Mouse (Mus musculus) liver, embryonic 14.5 days (tissue): ENCODE data around the gene Thrap3. TPM values are rescaled to one million over a fixed set of nuclear protein-coding genes. Genes with fewer than 3 reads are reported as not detected.

Experiments
- ATAC-seq: fragments of 200-750 bp; cut with Nextera tagmentation; 2 replicates; pipeline ENCODE4 v1.8.0; 2017; ENCODE audit warnings: moderate number of reproducible peaks, mild to moderate bottlenecking, moderate library complexity; ENCODE audit not compliant: insufficient read depth
- DNase-seq, 3 experiments: peaks; one replicate each; pipeline ENCODE4 v3.0.0-alpha.2; 2012 to 2013; ENCODE audit warnings: low read depth in 3 of 3, low spot score in 3 of 3
- H3K27ac ChIP-seq: fragments of 300-500 bp; sonication (generic); 2 replicates; pipeline ENCODE4 v1.5.1; 2014; ENCODE audit warnings: moderate library complexity, mild to moderate bottlenecking, control low read depth, inconsistent platforms
- H3K27me3 ChIP-seq: fragments of 300-500 bp; sonication (generic); 2 replicates; pipeline ENCODE4 v1.6.1; 2014; ENCODE audit warnings: mild to moderate bottlenecking, low read length, moderate library complexity; ENCODE audit not compliant: control insufficient read depth, insufficient read depth
- H3K36me3 ChIP-seq: fragments of 300-500 bp; sonication (generic); replicated peaks from 2 replicates; pipeline ENCODE4 v1.6.1; 2014; ENCODE audit warnings: low read depth; ENCODE audit not compliant: control insufficient read depth, insufficient read depth
- H3K4me1 ChIP-seq, 2 experiments: fragments of 200-500 bp in 1 of 2; fragments of 300-500 bp in 1 of 2; sonication (generic) in 1 of 2; replicated peaks; 2 replicates each; pipeline ENCODE4 v1.6.1; 2012 to 2014; ENCODE audit warnings: antibody characterized with exemption in 1 of 2, inconsistent platforms in 1 of 2, low read length in 1 of 2; ENCODE audit not compliant: control insufficient read depth in 2 of 2, insufficient read depth in 2 of 2
- H3K4me2 ChIP-seq: fragments of 300-500 bp; sonication (generic); 2 replicates; pipeline ENCODE4 v1.6.1; 2014; ENCODE audit warnings: low read depth, mild to moderate bottlenecking, control low read depth, moderate library complexity
- H3K4me3 ChIP-seq, 2 experiments: fragments of 200-500 bp in 1 of 2; fragments of 300-500 bp in 1 of 2; sonication (generic) in 1 of 2; 2 replicates each; pipeline ENCODE4 v1.5.1; 2012 to 2014; ENCODE audit warnings: low read depth in 2 of 2, low read length in 2 of 2, mild to moderate bottlenecking in 2 of 2, control low read depth in 1 of 2, inconsistent platforms in 1 of 2, moderate library complexity in 1 of 2; ENCODE audit not compliant: insufficient read depth in 1 of 2
- H3K9ac ChIP-seq: fragments of 300-500 bp; sonication (generic); replicated peaks from 2 replicates; pipeline ENCODE4 v1.6.1; 2014; ENCODE audit warnings: mild to moderate bottlenecking, control low read depth, moderate library complexity
- H3K9me3 ChIP-seq: fragments of 300-500 bp; sonication (generic); 2 replicates; pipeline ENCODE4 v1.6.1; 2016; ENCODE audit warnings: low read length, mixed read lengths; ENCODE audit not compliant: control insufficient read depth
- CTCF ChIP-seq: IDR thresholded peaks from 2 replicates; pipeline ENCODE4 v1.5.1; 2016; ENCODE audit warnings: antibody characterized with exemption, low read depth, control low read depth
- EP300 ChIP-seq: IDR thresholded peaks from 2 replicates; pipeline ENCODE4 v1.6.1; 2016; ENCODE audit warnings: antibody characterized with exemption, low read depth
- WGBS: fragments of 180-500 bp; shearing (Covaris S2); extraction: QIAGEN DNeasy Blood & Tissue Kit; methylation state at CpG from one replicate; pipeline ENCODE4 v1.1.7; 2014; ENCODE audit not compliant: insufficient replicate concordance; 5-methylcytosine and 5-hydroxymethylcytosine counted together
- polyA plus RNA-seq, 2 experiments: library from polyadenylated mRNA; depleted of rRNA in 1 of 2; stranded (reverse) in 1 of 2; unstranded in 1 of 2; fragments of >200 nt; fragmentation: Nextera tagmentation in 1 of 2; extraction: Ambion mirVana in 1 of 2; gene quantifications; 2 replicates each; pipeline versions ENCODE4 v1.2.1 to v1.2.3; 2012 to 2014

Thrap3 gene
- polyA plus RNA-seq, 2 experiments = 62.6 to 77.9 TPM

DNA sequence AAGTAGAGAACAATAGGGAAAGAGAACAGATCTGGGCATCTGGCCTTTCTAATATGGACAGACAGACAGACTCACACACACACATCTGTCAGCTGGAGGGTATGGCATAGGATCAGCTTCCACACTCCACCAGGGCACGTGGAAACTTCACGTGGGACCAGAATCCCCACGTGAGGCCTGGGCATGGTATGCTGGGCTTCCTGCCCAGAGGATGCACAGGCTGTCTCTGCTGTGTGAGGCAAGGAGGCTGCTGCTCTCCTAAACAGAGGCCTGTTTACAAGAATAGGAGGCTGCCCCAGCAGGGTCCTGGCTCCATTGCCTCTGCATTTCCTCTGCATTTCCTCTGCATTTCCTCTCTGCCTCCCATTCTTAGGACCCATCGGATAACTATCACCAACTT is 67.9 kb downstream of the Thrap3 start:
- Histone ChIP-seq H3K4me2 (no peak overlapping the region), H3K4me1 (peaks cover 0 to 7% of the 10 kb centered on the region in 2 experiments; a peak in 2 of 4 replicates), H3K4me3 (no peak overlapping the region), H3K9ac (no peak overlapping the region), H3K27ac (no peak overlapping the region), H3K27me3 (no peaks in the 10 kb centered on the region), H3K9me3 (no peaks in the 10 kb centered on the region), H3K36me3 (no peaks in the 10 kb centered on the region; the same call in 1 of the 2 replicates)
- TF ChIP-seq CTCF (no peak), EP300 (no peak)
- ATAC-seq = no peak
- DNase-seq = no peak
- WGBS = 74% methylated on average over 4 of the region's 4 CpGs

DNA sequence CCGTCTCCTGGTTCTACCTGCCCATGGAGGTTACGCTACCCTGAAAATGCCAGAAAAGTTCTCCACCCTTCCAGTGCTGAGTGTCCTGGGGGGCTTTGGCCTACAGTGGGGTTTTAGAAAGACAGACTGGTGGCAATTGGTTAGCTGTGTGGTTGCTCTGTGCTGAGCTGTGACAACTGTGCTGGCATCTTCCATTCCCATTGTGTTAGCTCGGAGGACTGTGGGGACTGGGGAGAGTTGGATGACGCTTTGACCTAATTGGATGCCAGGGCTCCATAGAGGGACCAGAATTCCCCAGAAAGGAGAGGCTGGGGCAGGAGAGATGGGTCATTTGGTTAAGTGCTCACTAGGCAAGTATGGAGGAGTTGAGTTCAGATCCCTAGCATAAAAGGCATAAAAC is 68.3 kb downstream of the Thrap3 start:
- WGBS = 86% methylated on average over 4 of the region's 4 CpGs
- no peak overlapping the region for H3K4me3 ChIP-seq
- peaks cover 3% of the 10 kb centered on the region for H3K36me3 ChIP-seq
- TF ChIP-seq CTCF = no peak
- no peak for TF ChIP-seq EP300
- no peak overlapping the region for H3K4me2 ChIP-seq
- no peaks in the 10 kb centered on the region for H3K27me3 ChIP-seq
- no peak overlapping the region for H3K9ac ChIP-seq
- DNase-seq = no peak
- H3K4me1 ChIP-seq = peaks cover 0 to 7% of the 10 kb centered on the region in 2 experiments; a peak in 2 of 4 replicates
- no peak overlapping the region for H3K27ac ChIP-seq
- H3K9me3 ChIP-seq = no peaks in the 10 kb centered on the region
- ATAC-seq = no peak

- Histone ChIP-seq H3K27ac (no peak overlapping the region), H3K4me1 (peaks cover 0 to 7% of the 10 kb centered on the region in 2 experiments; a peak in 2 of 4 replicates), H3K4me3 (no peak overlapping the region), H3K9ac (no peak overlapping the region), H3K9me3 (no peaks in the 10 kb centered on the region), H3K4me2 (no peak overlapping the region), H3K36me3 (peaks cover 7% of the 10 kb centered on the region), H3K27me3 (no peaks in the 10 kb centered on the region)
- ATAC-seq (no peak), DNase-seq (no peak)
- 71% methylated on average over 6 of the region's 6 CpGs for WGBS
- TF ChIP-seq CTCF = no peak
Observed at GRCm38 (mm10) chr4:126132636-126133264, 69.8 kb downstream of the Thrap3 start.

DNA sequence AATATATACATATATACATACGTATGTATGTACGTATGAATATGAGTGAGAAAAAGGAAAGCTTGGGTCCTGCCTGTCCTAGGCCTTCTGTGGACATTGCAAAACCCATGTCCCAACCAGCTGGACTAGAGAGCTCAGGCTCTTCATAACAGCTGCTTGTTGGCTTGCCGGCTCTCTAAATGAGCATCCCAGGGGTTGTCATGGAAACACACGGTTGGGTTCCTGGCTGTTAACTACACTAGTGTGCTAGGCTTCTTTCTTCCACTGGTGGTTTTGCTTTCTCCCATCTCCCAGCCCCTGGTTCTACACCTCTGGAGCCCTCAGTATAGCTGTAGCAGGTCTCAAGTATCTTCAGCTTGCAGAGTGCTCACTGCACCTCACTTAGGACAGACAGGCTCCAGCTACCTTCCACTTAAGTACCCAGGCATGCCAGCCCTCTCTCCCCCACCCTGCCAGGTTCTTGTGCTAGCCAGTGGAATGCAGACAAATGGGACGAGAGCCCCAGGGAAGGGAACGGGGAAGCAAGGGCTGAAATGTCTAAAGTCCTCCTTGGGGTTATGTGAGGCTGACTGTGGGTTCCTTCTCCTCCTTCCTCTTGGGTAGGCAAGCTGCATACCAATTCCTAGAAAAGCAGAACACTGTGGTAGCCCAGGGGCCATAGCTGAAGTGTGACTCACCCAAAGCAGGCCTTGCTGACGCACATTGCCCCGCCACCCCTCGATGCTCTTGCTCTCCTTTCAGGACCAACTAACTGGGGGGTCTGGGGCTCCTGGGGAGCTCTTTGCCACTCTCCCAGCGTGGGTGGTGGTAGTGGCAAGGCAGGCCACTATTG is 71.1 kb downstream of the Thrap3 start:
- H3K36me3 ChIP-seq = peaks cover 7% of the 10 kb centered on the region
- H3K4me3 ChIP-seq = no peak overlapping the region
- H3K9ac ChIP-seq = no peak overlapping the region
- TF ChIP-seq CTCF (no peak), EP300 (no peak)
- no peak overlapping the region for H3K4me2 ChIP-seq
- 59% methylated on average over 10 of the region's 10 CpGs for WGBS
- ATAC-seq (no peak), DNase-seq (no peak)
- H3K9me3 ChIP-seq = no peaks in the 10 kb centered on the region
- peaks cover 0 to 7% of the 10 kb centered on the region in 2 experiments; a peak in 2 of 4 replicates for H3K4me1 ChIP-seq
- H3K27ac ChIP-seq = no peak overlapping the region
- no peaks in the 10 kb centered on the region for H3K27me3 ChIP-seq

- Histone ChIP-seq H3K9me3 (no peaks in the 10 kb centered on the region), H3K36me3 (peaks cover 7% of the 10 kb centered on the region), H3K27ac (no peak overlapping the region), H3K27me3 (no peaks in the 10 kb centered on the region), H3K4me2 (no peak overlapping the region), H3K4me3 (no peak overlapping the region), H3K9ac (no peak overlapping the region), H3K4me1 (peaks cover 0 to 7% of the 10 kb centered on the region in 2 experiments; a peak in 2 of 4 replicates)
- no peak for ATAC-seq
- no peak for DNase-seq
- no peak for TF ChIP-seq CTCF
- no peak for TF ChIP-seq EP300
- 76% methylated on average over 11 of the region's 11 CpGs for WGBS
Observed at GRCm38 (mm10) chr4:126130502-126130901, 72.1 kb downstream of the Thrap3 start.
